Mouse (Mus musculus): ENCODE results near the gene Cox8b.

DNA sequence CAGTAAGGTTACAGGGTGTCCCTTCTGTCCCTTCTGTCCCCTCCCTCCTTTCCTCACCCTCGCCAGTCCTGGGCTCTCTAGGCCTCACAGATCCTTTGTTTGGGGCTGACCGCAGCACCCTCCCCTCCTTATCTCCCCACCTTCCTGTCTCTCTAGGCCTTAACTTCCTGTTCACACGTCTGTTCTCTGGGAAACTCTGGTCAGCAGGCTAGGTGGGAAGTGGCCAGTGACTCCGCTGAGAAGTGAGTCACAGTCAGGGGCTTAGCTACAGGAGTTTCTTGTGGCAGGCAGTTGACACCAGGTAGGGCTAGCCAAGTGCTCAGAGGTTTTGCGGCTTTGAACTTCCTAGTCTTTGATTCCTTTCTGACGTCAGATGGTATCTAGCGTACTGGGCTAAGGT lies 46.7 kb upstream of the Cox8b start:
- TF ChIP-seq CTCF (IDR thresholded peaks at IDR 0.05; ENCODE audit: low read depth, low read length) (no peak), EP300 (IDR thresholded peaks at IDR 0.05; ENCODE audit: insufficient read depth, low read depth, low read length) (no peak)

Data from ES-Bruce4 (cell line).